Mouse (Mus musculus) retina, adult 2 months (tissue): Measurements from ENCODE around the gene Spag8.

Source experiments
- DNase-seq: peaks from one replicate; pipeline ENCODE4 v3.0.0-alpha.2; 2012; ENCODE audit warnings: low read depth, low spot score

The Spag8 gene

GRCm38 (mm10) chr4:43652726-43653125 lies 668 bp downstream of the Spag8 start:
- DNase-seq: no peak

- no peak for DNase-seq
These were observed 3.6 kb downstream of the Spag8 start for GRCm38 (mm10) chr4:43649783-43650182.

DNA sequence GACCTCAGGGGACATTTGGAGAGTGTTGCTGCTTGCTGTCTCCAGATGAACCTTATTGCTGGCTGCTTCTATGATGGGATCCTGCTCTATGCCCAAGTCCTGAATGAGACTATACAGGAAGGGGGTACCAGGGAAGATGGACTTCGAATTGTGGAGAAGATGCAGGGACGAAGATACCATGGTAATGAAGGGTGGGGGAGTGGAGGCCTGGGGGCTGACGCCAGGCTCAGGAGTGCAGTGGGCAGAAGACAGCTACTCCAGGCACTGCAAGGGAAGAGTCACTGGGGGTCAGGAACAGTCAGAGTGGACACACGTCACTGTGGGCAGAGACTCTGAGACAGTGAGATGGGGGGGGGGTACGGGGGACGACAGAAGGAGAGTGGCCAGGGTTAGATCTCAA lies 12.9 kb downstream of the Spag8 start:
- DNase-seq: no peak

GRCm38 (mm10) chr4:43640076-43640475 lies 13.3 kb downstream of the Spag8 start:
- no peak for DNase-seq

GRCm38 (mm10) chr4:43636751-43637150 lies 16.6 kb downstream of the Spag8 start:
- no peak for DNase-seq

DNA sequence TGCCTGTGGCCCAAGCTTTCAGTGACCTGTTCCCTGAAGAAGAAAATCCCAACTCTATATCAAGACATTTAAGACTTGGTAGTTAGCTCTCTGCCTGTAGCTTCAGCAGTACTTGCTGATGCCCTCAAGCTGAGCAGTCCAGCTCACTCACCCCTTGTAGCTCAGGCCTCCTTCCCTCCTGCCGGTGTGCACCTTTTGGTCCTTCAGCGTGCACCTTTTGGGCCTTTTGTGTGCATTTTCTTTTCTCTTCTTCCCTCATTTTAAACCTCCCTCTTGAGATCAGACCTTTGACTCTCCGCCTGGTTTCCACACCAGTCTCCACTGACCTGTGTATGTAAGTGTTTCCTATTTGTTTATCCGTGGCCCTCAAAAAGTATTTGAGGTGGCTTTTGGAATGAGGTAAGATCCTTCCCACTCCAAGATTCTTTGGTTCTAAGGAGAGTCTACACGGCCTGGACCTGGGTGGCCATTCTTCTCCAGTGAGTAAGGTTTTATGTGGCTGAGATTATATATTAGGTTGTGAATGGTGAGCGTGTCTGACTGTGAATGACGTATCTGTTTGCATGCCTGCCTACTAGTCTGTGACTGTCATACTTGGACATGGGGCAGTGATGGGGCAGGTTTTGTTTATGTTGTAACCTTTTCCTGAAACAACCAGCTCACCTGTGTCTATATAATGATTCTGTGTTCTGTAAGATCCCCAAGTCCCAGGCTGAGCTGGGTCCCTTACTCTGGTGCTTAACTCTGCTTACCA lies 18.6 kb downstream of the Spag8 start:
- no peak for DNase-seq

DNA sequence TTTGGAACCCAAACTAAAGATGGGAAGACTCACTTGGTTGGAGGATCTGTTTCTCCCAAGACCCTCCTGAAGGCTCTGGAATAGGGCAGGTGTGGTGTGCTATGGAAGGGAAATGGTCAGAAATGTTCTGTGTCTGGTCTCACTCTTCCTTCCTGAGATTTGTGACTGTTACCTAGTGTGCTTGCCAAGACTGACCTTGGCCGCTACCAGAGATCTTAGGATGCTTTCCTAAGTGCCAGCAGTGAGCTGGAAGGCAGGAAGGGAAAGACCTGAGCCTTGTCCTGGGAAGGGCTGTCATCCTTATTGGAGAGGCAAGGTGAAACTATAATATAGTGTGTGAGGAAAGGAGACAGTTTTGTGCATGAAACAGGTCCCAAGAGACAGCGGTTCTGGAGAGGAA lies 19.7 kb downstream of the Spag8 start:
- DNase-seq: no peak

- DNase-seq: no peak
These were observed 20.1 kb downstream of the Spag8 start for GRCm38 (mm10) chr4:43633296-43633695.

GRCm38 (mm10) chr4:43631956-43632920 lies 21.2 kb downstream of the Spag8 start:
- no peak for DNase-seq

DNA sequence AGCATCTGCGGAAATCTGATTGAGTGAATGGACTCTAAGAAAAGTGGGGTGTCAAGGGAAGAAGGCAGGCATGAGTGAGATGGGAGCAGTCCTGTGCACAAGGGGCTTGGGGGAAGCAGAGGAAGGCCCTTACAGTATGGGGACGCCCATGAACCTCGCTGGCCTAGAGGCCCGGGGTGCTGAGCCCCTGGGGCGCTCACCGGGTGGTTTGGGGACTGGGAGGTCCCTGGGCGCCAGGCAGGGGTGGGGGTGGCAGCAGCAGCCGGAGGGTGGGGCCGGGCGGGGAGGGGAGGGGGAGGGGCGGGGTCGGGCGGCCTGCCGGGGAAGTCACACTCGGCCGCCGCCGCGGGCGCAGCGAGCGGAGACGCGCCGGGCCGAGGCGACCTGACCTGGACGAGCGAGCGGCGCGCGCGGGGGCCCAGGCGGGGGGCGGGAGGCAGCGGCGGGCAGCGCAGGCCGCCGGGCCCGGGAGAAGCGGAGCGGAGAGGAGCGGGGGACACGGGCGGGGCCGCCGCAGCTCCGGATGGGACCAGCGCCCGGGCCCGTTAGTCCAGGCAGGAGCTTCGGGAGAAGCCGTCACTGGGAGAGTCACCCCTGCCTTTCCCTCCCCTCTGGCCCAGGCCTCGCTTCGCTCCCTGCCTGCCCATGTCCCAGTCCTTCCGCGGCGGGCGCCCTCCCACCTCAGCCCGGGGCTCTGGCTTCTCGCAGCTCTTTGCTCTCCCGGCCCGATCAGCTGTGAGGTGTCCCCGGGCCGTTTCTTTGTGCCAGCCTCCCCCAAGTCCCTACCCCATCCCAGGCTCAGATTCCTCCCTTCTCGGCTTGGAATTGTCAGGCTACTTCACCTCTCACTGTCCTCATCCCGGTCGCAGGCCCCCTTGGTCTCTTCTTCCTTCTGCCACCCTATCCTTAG lies 22.1 kb downstream of the Spag8 start, which contains the start of gene Npr2:
Gene Npr2 (plus strand): TSS at position 890 of the 910 bp plus-strand sequence.
- no peak for DNase-seq

- no peak for DNase-seq
These were observed 22.7 kb downstream of the Spag8 start for GRCm38 (mm10) chr4:43630671-43631045.

GRCm38 (mm10) chr4:43630030-43630581 lies 23.3 kb downstream of the Spag8 start:
- DNase-seq: peak; percentile 70

GRCm38 (mm10) chr4:43629106-43629817 lies 24.1 kb downstream of the Spag8 start:
- DNase-seq: no peak

- DNase-seq: no peak
These were observed 33.1 kb downstream of the Spag8 start for GRCm38 (mm10) chr4:43620146-43620778.

DNA sequence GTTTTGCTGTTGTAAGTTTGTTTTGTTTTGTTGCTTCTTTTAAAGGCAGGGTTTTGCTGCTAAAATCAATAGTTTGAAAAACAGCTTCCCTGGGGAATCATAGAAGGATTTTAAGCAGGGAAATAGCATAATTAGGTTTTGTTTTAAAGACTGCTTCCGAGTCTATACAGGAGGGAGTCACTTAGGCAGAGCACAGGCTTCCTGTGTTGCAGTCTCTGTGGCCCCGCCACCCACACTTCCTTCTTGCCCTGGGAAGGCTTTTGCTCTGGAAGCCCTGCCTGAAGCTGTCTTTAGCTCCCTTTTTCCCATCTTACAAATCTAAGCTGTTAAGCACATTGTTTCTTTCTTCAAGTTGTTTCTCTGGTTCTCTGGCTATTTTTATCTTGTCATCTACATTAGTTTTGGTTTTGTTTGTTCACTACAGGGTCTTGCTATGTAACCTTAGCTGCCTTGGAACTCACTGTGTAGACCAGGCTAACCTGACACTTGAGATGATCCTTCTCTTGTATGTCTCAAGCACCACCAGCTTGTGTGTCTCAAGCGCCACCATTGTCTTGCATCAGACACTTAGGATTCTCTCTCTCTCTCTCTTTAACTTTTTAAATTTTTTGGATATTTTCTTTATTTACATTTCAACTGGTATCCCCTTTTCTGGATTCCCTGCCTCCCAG lies 40.2 kb downstream of the Spag8 start:
- no peak for DNase-seq

GRCm38 (mm10) chr4:43612534-43612933 lies 40.9 kb downstream of the Spag8 start:
- DNase-seq: no peak

DNA sequence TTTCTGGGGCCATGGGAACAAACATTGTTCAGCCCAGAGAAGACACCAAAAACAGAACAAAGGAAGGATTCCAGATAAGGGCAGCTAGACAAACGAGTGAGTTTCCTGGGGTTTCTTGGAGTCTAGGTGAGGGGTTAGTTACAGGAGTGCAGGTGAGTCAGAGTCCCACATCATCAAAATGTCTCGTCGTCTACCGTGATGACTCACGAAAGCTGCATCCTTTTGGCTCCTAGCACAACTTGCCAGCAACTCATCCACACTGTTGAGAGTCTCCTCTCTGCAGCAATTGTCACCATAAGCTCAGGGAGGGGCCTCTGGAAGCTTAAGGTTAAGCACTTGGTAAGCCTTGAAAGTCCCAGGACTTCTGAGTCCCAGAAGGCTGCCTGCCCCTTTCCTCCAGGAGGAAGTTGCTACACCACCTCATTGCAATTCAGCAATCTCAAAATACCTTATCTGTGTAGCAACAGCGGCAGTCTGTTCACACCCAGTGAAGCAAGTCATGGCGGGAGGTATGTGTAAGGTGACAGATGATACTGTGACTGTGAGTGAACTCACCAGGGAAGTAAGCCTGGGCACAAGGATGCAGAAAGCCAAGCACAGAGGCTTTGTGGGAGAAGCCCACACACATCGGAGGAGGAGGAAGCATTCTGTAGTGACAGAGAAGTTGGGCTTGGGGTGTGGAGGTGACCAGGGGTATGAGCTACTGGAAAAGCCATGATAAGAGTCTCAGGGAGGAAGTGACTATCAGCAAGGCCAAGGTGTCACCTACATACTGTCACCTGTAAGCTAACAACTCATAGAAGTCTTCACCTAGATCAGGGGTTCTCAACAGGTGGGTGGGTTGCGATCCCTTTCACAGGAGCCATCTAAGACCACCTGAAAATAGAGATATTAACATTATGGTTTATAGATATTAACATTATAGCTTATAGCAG lies 48.4 kb downstream of the Spag8 start:
- DNase-seq: peak; percentile 20

DNA sequence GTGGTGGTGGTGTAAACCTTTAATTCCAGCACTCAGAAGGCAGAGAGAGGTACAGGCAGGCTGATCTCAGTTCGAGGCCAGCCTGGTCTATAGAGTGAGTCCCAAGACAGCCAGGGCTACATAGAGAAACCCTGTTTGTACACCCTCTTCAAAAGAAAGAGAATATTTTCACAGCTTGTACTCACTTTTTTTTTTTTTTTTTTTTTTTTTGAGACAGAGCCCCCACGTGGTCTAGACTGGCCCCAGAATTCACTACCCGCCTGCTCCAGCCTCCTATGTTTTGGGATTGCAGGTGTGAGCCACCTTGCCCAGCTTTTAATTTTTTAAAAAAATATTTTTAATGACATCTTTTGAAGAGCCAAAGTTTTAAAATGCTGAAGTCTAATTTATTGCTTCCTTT lies 49.3 kb downstream of the Spag8 start:
- no peak for DNase-seq
